Mouse (Mus musculus) bone marrow macrophage, adult 2 months (primary cell): Measurements from ENCODE around the gene Prkce.

Source experiments
- CTCF ChIP-seq: IDR thresholded peaks from 2 replicates; pipeline ENCODE4 v1.5.1; 2012; ENCODE audit warnings: low read depth, mild to moderate bottlenecking, low read length, moderate library complexity
- POLR2A ChIP-seq: IDR thresholded peaks from 2 replicates; pipeline ENCODE4 v1.6.1; 2012; ENCODE audit warnings: mild to moderate bottlenecking, low read depth, low read length, borderline replicate concordance

GRCm38 (mm10) chr17:86525075-86525474 lies 357.5 kb downstream of the Prkce start:
- TF ChIP-seq CTCF (no peak), POLR2A (no peak)
